Comparison of ENCODE assay signal across 16 mouse cellular contexts in genomic region chr10:121083512-121083911, GRCm38 (mm10). TPM values are rescaled to one million over a fixed set of nuclear protein-coding genes. Genes with fewer than 3 reads are reported as not detected.
DNase-seq lines count a peak whose midpoint lies in the region; ATAC-seq and TF ChIP-seq lines count a peak whose summit lies in the region.
"Had no signal": no experiment of that assay in that cellular context is flagged by ENCODE, and none has a peak within 500 bp of the region (broad histone marks: within the 10 kb centered on the region; RNA-seq: fewer than 3 reads in every experiment).

No protein-coding gene starts in this region.

- DNase-seq in adrenal gland, postnatal 10 days, result peak; percentile 23
- no peak for DNase-seq in adrenal gland, postnatal 36 days
- DNase-seq in kidney, postnatal 0 days (ENCODE audit: low spot score), result no peak
- DNase-seq in thymus, postnatal 4 days, result peak; percentile 15
- DNase-seq in thymus, postnatal 14 days, result no peak
- DNase-seq in spleen, postnatal 10 days (ENCODE audit: low spot score in 2 of 2), result no peak
- DNase-seq: cerebellum, adult 9-10 months; right cerebral cortex, postnatal 25 days; thymus, postnatal 25 days had no signal

- peak; percentile 50; the same call in 1 of the 2 replicates for TF ChIP-seq CTCF in kidney, postnatal 0 days (IDR thresholded peaks at IDR 0.05; ENCODE audit: low read depth)

- no peak overlapping the region for H3K4me3 ChIP-seq in kidney, postnatal 0 days (replicated peaks; ENCODE audit: low read depth, low read length)
- H3K4me3 ChIP-seq in kidney, embryonic 15.5 days (replicated peaks), result no peak overlapping the region
- H3K4me3 ChIP-seq in kidney, embryonic 14.5 days (ENCODE audit: low read length), result no peak overlapping the region
- H3K4me3 ChIP-seq: limb, embryonic 10.5 days; midbrain, embryonic 10.5 days had no signal

- no peaks in the 10 kb centered on the region for H3K4me1 ChIP-seq in kidney, postnatal 0 days (replicated peaks; ENCODE audit: insufficient read depth, low read length)
- no peaks in the 10 kb centered on the region for H3K4me1 ChIP-seq in kidney, embryonic 15.5 days
- H3K4me1 ChIP-seq in kidney, embryonic 14.5 days (ENCODE audit: control insufficient read depth, insufficient read depth, low read length), result no peaks in the 10 kb centered on the region
- H3K4me1 ChIP-seq: limb, embryonic 10.5 days; midbrain, embryonic 10.5 days had no signal

- no peaks in the 10 kb centered on the region for H3K36me3 ChIP-seq in kidney, postnatal 0 days (ENCODE audit: insufficient read depth, low read length)
- H3K36me3 ChIP-seq in kidney, embryonic 15.5 days, result no peaks in the 10 kb centered on the region
- no peaks in the 10 kb centered on the region for H3K36me3 ChIP-seq in kidney, embryonic 14.5 days (ENCODE audit: control insufficient read depth, insufficient read depth, low read length)
- H3K36me3 ChIP-seq: G1E; midbrain, embryonic 10.5 days had no signal

- ATAC-seq in kidney, postnatal 0 days (replicated peaks; ENCODE audit: low FRiP score, low read depth), result no peak
- ATAC-seq in kidney, embryonic 15.5 days (replicated peaks; ENCODE audit: low FRiP score), result no peak
- no peak for ATAC-seq in kidney, embryonic 14.5 days (ENCODE audit: low FRiP score, low TSS enrichment)
- ATAC-seq: activated CD4-positive, CD25-positive, alpha-beta regulatory T cell, adult 4 months had no signal

- no peak overlapping the region for H3K27ac ChIP-seq in kidney, postnatal 0 days
- H3K27ac ChIP-seq in kidney, embryonic 15.5 days, result no peak overlapping the region
- H3K27ac ChIP-seq in kidney, embryonic 14.5 days (ENCODE audit: low read depth, low read length), result no peak overlapping the region
- H3K27ac ChIP-seq: limb, embryonic 10.5 days; midbrain, embryonic 10.5 days had no signal

- H3K9me3 ChIP-seq in kidney, postnatal 0 days (replicated peaks; ENCODE audit: low read length), result no peaks in the 10 kb centered on the region
- H3K9me3 ChIP-seq in kidney, embryonic 15.5 days (replicated peaks), result no peaks in the 10 kb centered on the region
- H3K9me3 ChIP-seq in kidney, embryonic 14.5 days (ENCODE audit: control insufficient read depth, low read length), result no peaks in the 10 kb centered on the region
- H3K9me3 ChIP-seq: limb, embryonic 10.5 days; midbrain, embryonic 10.5 days had no signal

- H3K9ac ChIP-seq in kidney, postnatal 0 days (ENCODE audit: low read depth, low read length), result no peak overlapping the region
- no peak overlapping the region for H3K9ac ChIP-seq in kidney, embryonic 15.5 days
- no peak overlapping the region for H3K9ac ChIP-seq in kidney, embryonic 14.5 days (ENCODE audit: low read depth, low read length)

- no peaks in the 10 kb centered on the region for H3K27me3 ChIP-seq in kidney, postnatal 0 days (ENCODE audit: insufficient read depth, low read length)
- H3K27me3 ChIP-seq in kidney, embryonic 15.5 days, result peaks cover 11% of the 10 kb centered on the region
- no peaks in the 10 kb centered on the region for H3K27me3 ChIP-seq in kidney, embryonic 14.5 days (ENCODE audit: control insufficient read depth, insufficient read depth, low read length)

- H3K4me2 ChIP-seq in kidney, postnatal 0 days (ENCODE audit: low read length), result no peak overlapping the region
- H3K4me2 ChIP-seq in kidney, embryonic 15.5 days, result no peak overlapping the region
- no peak overlapping the region for H3K4me2 ChIP-seq in kidney, embryonic 14.5 days (replicated peaks; ENCODE audit: low read depth, low read length)

- 57% methylated on average over 10 of the region's 10 CpGs for WGBS in kidney, postnatal 0 days
- 56% methylated on average over 10 of the region's 10 CpGs for WGBS in kidney, embryonic 15.5 days
- WGBS in kidney, embryonic 14.5 days, result 57% methylated on average over 10 of the region's 10 CpGs

RNA-seq across cellular contexts. Expression of gene Wif1, which starts 49.8 kb away (rescaled TPM):
- 1 to 10 TPM in 1 of 2 experiments, under 1 TPM in 1; 0.39 to 2.6 TPM for total RNA-seq in adrenal gland, postnatal 10 days (2021)
- total RNA-seq in adrenal gland, postnatal 36 days (2021), result under 1 TPM in 1 of 2 experiments, not detected in 1; 0.20 TPM
- polyA plus RNA-seq in kidney, postnatal 0 days (2015; fragmentation: Nextera tagmentation; extraction: Ambion mirVana), result 2.1 and 2.3 TPM in 2 replicates
- 2.1 and 3.9 TPM in 2 replicates for polyA plus RNA-seq in kidney, embryonic 15.5 days (2015; fragmentation: Nextera tagmentation; extraction: Ambion mirVana)
- 1.9 and 2.6 TPM in 2 replicates for polyA plus RNA-seq in kidney, embryonic 14.5 days (2014; fragmentation: Nextera tagmentation; extraction: Ambion mirVana)
- total RNA-seq: G1E; granulocyte monocyte progenitor cell, adult 5-6 weeks had no signal
- polyA plus RNA-seq: activated CD4-positive, CD25-positive, alpha-beta regulatory T cell, adult 4 months; G1E had no signal

Comparison
In these comparisons a context has a peak if more than half of its experiments do, and no peak if none do; other contexts are left out.
1. DNase-seq: peak in adrenal gland, postnatal 10 days (single experiment) and thymus, postnatal 4 days (single experiment); none in adrenal gland, postnatal 36 days (0 of 2), kidney, postnatal 0 days (single experiment), thymus, postnatal 14 days (single experiment) and spleen, postnatal 10 days (0 of 2).